Mouse (Mus musculus): ENCODE data around the gene Apba2.

DNA sequence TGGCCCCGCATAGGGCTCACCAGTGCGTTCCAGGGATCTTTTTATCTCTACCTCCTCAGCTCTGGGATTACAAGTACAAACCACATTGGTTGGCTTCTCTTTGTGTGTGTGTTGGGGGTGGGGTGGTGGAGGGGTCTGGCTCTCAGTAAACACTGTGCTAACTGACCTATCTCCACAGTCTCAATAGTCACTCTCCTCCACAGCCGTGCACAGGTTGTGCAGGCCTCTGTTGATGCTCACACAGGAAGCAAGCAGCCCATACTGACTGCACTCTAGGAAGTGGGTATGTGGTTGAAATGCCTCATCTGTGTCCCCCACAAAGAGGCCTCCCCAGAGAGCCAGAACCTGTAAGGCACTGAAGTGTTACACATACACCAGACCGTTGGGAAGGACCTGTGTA, 131.7 kb downstream of the Apba2 start:
- TF ChIP-seq USF1 (IDR thresholded peaks at IDR 0.05; ENCODE audit: low read depth) (no peak), CEBPB (IDR thresholded peaks at IDR 0.05; ENCODE audit: insufficient read depth, poor library complexity, severe bottlenecking) (no peak), MYOD1 (IDR thresholded peaks at IDR 0.05; ENCODE audit: control insufficient read depth in 1 of 3, insufficient read length in 2 of 3, low read depth in 2 of 3) (no peak), POLR2A (IDR thresholded peaks at IDR 0.05; ENCODE audit: insufficient read length, low read depth) (no peak), TCF3 (IDR thresholded peaks at IDR 0.05; ENCODE audit: insufficient read length, low read depth) (no peak), E2F4 (IDR thresholded peaks at IDR 0.05; ENCODE audit: insufficient read depth) (no peak), TCF12 (IDR thresholded peaks at IDR 0.05; ENCODE audit: insufficient read depth, poor library complexity, severe bottlenecking) (no peak), MYOG (IDR thresholded peaks at IDR 0.05; ENCODE audit: control insufficient read depth in 1 of 3, insufficient read depth in 1 of 3, insufficient read length in 2 of 3, low read depth in 2 of 3) (no peak), REST (IDR thresholded peaks at IDR 0.05; ENCODE audit: insufficient read depth, insufficient read length) (no peak)

All from myocyte (in vitro differentiated cells).